Mouse (Mus musculus): Measurements from ENCODE around the gene Cars2. TPM values are rescaled to one million over a fixed set of nuclear protein-coding genes. Genes with fewer than 3 reads are reported as not detected.
"Not testable (repeated sequence)": the region's sequence is repeated elsewhere in the genome, so short reads cannot be mapped to it uniquely, and the experiment has no call there.

Gene Cars2
- polyA plus RNA-seq, 1 experiment from 2014 or later, result 23.5 TPM

GRCm38 (mm10) chr8:11554799-11555719 is 4.5 kb upstream of the Cars2 start, which contains the start of gene Ing1:
TSS of gene Ing1 (plus strand) at chr8:11555571.
- H3K4me3 ChIP-seq, result peak within 1 kb of the TSS; percentile 94
- H3K27ac ChIP-seq, result peak within 1 kb of the TSS; percentile 99
- H3K4me2 ChIP-seq, result peak within 1 kb of the TSS; percentile 81
- ATAC-seq (ENCODE audit: borderline replicate concordance, extremely low read depth, low FRiP score, low TSS enrichment), result peak; percentile 79
- under 1% methylated on average over 52 of the region's 52 CpGs for WGBS
- peaks cover 27% of the 10 kb centered on the region for H3K4me1 ChIP-seq
- H3K9me3 ChIP-seq, result no peaks in the 10 kb centered on the region
- H3K9ac ChIP-seq, result peak within 1 kb of the TSS; percentile 97
- no peaks in the 10 kb centered on the region for H3K27me3 ChIP-seq
- H3K36me3 ChIP-seq, result no peaks in the 10 kb centered on the region

GRCm38 (mm10) chr8:11552390-11552789 is 1.8 kb upstream of the Cars2 start:
- Histone ChIP-seq H3K4me3 (no peak overlapping the region), H3K4me2 (no peak overlapping the region), H3K9ac (no peak overlapping the region), H3K27me3 (no peaks in the 10 kb centered on the region), H3K27ac (no peak overlapping the region), H3K4me1 (peaks cover 23% of the 10 kb centered on the region), H3K36me3 (peaks cover 6% of the 10 kb centered on the region; the same call in 1 of the 2 replicates), H3K9me3 (no peaks in the 10 kb centered on the region)
- WGBS, result 75% methylated on average over 10 of the region's 10 CpGs
- no peak for ATAC-seq (ENCODE audit: borderline replicate concordance, extremely low read depth, low FRiP score, low TSS enrichment)

DNA sequence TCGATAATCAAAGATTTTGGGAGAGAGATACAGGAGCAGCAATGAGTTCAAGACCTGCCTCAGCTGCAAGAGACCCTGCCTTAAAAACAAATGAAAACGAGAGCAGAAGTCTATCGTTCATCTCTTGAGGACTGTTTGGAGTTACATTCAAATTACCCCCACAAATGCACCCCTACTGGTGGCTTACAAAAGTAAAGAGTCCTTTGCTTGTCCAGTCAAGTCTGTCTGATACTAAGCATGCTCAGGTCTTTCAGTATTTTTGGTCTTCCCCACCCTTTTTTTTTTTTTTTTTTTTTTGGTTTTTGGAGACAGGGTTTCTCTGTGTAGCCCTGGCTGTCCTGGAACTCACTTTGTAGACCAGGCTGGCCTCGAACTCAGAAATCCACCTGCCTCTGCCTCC is 914 bp upstream of the Cars2 start:
- peaks cover 23% of the 10 kb centered on the region for H3K4me1 ChIP-seq
- not testable (repeated sequence) for H3K4me3 ChIP-seq; H3K9ac ChIP-seq; H3K9me3 ChIP-seq; ATAC-seq (ENCODE audit: borderline replicate concordance, extremely low read depth, low FRiP score, low TSS enrichment); H3K27me3 ChIP-seq; H3K27ac ChIP-seq; H3K4me2 ChIP-seq
- peaks cover 12% of the 10 kb centered on the region; the same call in 1 of the 2 replicates for H3K36me3 ChIP-seq
- WGBS, result 75% methylated on average over 4 of the region's 4 CpGs

- Histone ChIP-seq H3K27ac (no peak overlapping the region), H3K27me3 (no peaks in the 10 kb centered on the region), H3K4me1 (peaks cover 22% of the 10 kb centered on the region), H3K9ac (no peak overlapping the region), H3K9me3 (no peaks in the 10 kb centered on the region), H3K36me3 (peaks cover 15% of the 10 kb centered on the region; the same call in 1 of the 2 replicates), H3K4me2 (peak overlapping the region; percentile 75), H3K4me3 (peak overlapping the region; percentile 74)
- WGBS, result 17% methylated on average over 7 of the region's 7 CpGs
- ATAC-seq (ENCODE audit: borderline replicate concordance, extremely low read depth, low FRiP score, low TSS enrichment), result no peak
Observed at GRCm38 (mm10) chr8:11549706-11550105, 877 bp downstream of the Cars2 start.

- Histone ChIP-seq H3K27ac (no peak overlapping the region), H3K4me2 (no peak overlapping the region), H3K9me3 (no peaks in the 10 kb centered on the region), H3K9ac (no peak overlapping the region), H3K27me3 (no peaks in the 10 kb centered on the region), H3K4me1 (peaks cover 11% of the 10 kb centered on the region), H3K36me3 (peaks cover 21% of the 10 kb centered on the region), H3K4me3 (no peak overlapping the region)
- ATAC-seq (ENCODE audit: borderline replicate concordance, extremely low read depth, low FRiP score, low TSS enrichment), result no peak
- WGBS, result 65% methylated on average over 6 of the region's 6 CpGs
Observed at GRCm38 (mm10) chr8:11547063-11547462, 3.5 kb downstream of the Cars2 start.

GRCm38 (mm10) chr8:11544386-11544785 is 6.2 kb downstream of the Cars2 start:
- peaks cover 38% of the 10 kb centered on the region for H3K36me3 ChIP-seq
- ATAC-seq (ENCODE audit: borderline replicate concordance, extremely low read depth, low FRiP score, low TSS enrichment), result no peak
- WGBS, result 41% methylated on average over 3 of the region's 3 CpGs

GRCm38 (mm10) chr8:11542866-11543265 is 7.7 kb downstream of the Cars2 start:
- Histone ChIP-seq H3K4me1 (no peaks in the 10 kb centered on the region), H3K9ac (no peak overlapping the region), H3K4me3 (no peak overlapping the region), H3K9me3 (no peaks in the 10 kb centered on the region), H3K27me3 (no peaks in the 10 kb centered on the region), H3K4me2 (no peak overlapping the region), H3K36me3 (peaks cover 32% of the 10 kb centered on the region), H3K27ac (no peak overlapping the region)
- ATAC-seq (ENCODE audit: borderline replicate concordance, extremely low read depth, low FRiP score, low TSS enrichment), result no peak
- 86% methylated on average over 4 of the region's 4 CpGs for WGBS

More at GRCm38 (mm10) chr8:11544386-11544785, 6.2 kb downstream of the Cars2 start:
- Histone ChIP-seq H3K27ac (no peak overlapping the region), H3K9me3 (no peaks in the 10 kb centered on the region), H3K9ac (no peak overlapping the region), H3K27me3 (no peaks in the 10 kb centered on the region), H3K4me1 (peaks cover under 1% of the 10 kb centered on the region; the same call in 1 of the 2 replicates), H3K4me3 (no peak overlapping the region), H3K4me2 (no peak overlapping the region)

DNA sequence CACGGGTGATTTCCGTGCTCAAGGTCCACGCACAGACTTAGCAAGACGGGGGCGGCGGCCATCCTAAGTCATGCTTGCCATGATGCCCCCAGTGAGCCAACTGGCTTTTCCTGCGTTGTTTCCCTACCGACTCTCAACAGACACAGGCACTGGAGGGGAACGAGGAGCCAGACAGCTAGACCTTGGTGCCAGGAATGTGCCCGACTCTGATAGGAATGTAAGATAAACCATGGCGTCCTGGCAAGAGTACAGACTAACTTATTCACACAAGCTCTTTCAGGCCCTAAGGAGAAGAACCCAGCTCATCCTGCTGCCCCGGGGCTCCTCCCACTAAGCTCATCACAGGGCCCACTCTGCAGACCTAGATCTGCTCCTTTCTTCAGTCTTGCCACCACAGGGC is 8.6 kb downstream of the Cars2 start:
- peaks cover 29% of the 10 kb centered on the region for H3K36me3 ChIP-seq
- 86% methylated on average over 12 of the region's 12 CpGs for WGBS

GRCm38 (mm10) chr8:11540182-11540581 is 10.4 kb downstream of the Cars2 start:
- WGBS, result 91% methylated on average over 8 of the region's 8 CpGs
- Histone ChIP-seq H3K27me3 (no peaks in the 10 kb centered on the region), H3K4me1 (no peaks in the 10 kb centered on the region), H3K9ac (no peak overlapping the region), H3K36me3 (peaks cover 33% of the 10 kb centered on the region), H3K9me3 (no peaks in the 10 kb centered on the region), H3K27ac (no peak overlapping the region), H3K4me2 (no peak overlapping the region), H3K4me3 (no peak overlapping the region)
- ATAC-seq (ENCODE audit: borderline replicate concordance, extremely low read depth, low FRiP score, low TSS enrichment), result no peak

More for the DNA sequence above, 8.6 kb downstream of the Cars2 start:
- no peaks in the 10 kb centered on the region for H3K9me3 ChIP-seq
- H3K4me2 ChIP-seq, result no peak overlapping the region
- no peak overlapping the region for H3K4me3 ChIP-seq
- H3K27ac ChIP-seq, result no peak overlapping the region
- H3K4me1 ChIP-seq, result no peaks in the 10 kb centered on the region
- H3K27me3 ChIP-seq, result no peaks in the 10 kb centered on the region
- no peak overlapping the region for H3K9ac ChIP-seq
- no peak for ATAC-seq (ENCODE audit: borderline replicate concordance, extremely low read depth, low FRiP score, low TSS enrichment)

GRCm38 (mm10) chr8:11539049-11539448 is 11.5 kb downstream of the Cars2 start:
- no peaks in the 10 kb centered on the region for H3K4me1 ChIP-seq
- no peaks in the 10 kb centered on the region for H3K9me3 ChIP-seq
- H3K27ac ChIP-seq, result no peak overlapping the region
- H3K4me2 ChIP-seq, result no peak overlapping the region
- H3K4me3 ChIP-seq, result no peak overlapping the region
- WGBS, result 86% methylated on average over 4 of the region's 4 CpGs
- H3K36me3 ChIP-seq, result peaks cover 35% of the 10 kb centered on the region
- no peak overlapping the region for H3K9ac ChIP-seq
- no peaks in the 10 kb centered on the region for H3K27me3 ChIP-seq
- no peak for ATAC-seq (ENCODE audit: borderline replicate concordance, extremely low read depth, low FRiP score, low TSS enrichment)

DNA sequence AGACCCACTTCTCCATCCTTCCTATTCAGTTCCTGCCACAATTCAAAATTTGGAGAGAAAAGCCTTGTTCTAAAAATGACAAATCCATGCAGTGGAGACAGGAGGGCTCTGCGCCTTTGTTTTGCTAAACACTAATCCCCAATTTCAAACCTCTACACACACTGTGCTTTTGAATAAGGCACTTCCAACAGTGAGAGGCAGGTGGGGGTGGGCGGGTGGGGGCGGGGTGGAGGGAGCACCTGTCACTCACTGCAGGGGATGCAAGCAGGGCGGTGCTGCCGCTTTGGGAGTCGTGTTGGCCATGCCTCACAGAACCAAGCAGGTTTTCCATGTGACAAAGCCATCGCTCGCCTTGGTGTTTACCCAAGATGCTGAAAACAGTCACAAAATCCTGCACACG is 16.1 kb downstream of the Cars2 start:
- Histone ChIP-seq H3K4me1 (no peaks in the 10 kb centered on the region), H3K4me3 (no peak overlapping the region), H3K36me3 (peaks cover 34% of the 10 kb centered on the region), H3K9me3 (no peaks in the 10 kb centered on the region), H3K9ac (no peak overlapping the region), H3K27ac (no peak overlapping the region), H3K27me3 (no peaks in the 10 kb centered on the region), H3K4me2 (no peak overlapping the region)
- ATAC-seq (ENCODE audit: borderline replicate concordance, extremely low read depth, low FRiP score, low TSS enrichment), result no peak
- 49% methylated on average over 9 of the region's 9 CpGs for WGBS

- Histone ChIP-seq H3K9ac (no peak overlapping the region), H3K36me3 (peaks cover 29% of the 10 kb centered on the region), H3K4me2 (no peak overlapping the region), H3K9me3 (no peaks in the 10 kb centered on the region), H3K27me3 (no peaks in the 10 kb centered on the region), H3K27ac (no peak overlapping the region), H3K4me3 (no peak overlapping the region), H3K4me1 (no peaks in the 10 kb centered on the region)
- WGBS, result 51% methylated on average over 4 of the region's 4 CpGs
- ATAC-seq (ENCODE audit: borderline replicate concordance, extremely low read depth, low FRiP score, low TSS enrichment), result no peak
Observed at GRCm38 (mm10) chr8:11530849-11531248, 19.7 kb downstream of the Cars2 start.
